Mouse (Mus musculus) erythroblast, embryonic 14.5 days (primary cell): ENCODE data around the gene Gm13272.
"Not testable (repeated sequence)": the region's sequence is repeated elsewhere in the genome, so short reads cannot be mapped to it uniquely, and the experiment has no call there.

Experiments
- GATA1 ChIP-seq: IDR thresholded peaks from 2 replicates; pipeline ENCODE4 v1.6.1; 2012; ENCODE audit warnings: low read length, inconsistent platforms, mixed read lengths
- TAL1 ChIP-seq: IDR thresholded peaks from 3 replicates; pipeline ENCODE4 v1.6.1; 2012; ENCODE audit warnings: low read length, inconsistent platforms, mixed read lengths

DNA sequence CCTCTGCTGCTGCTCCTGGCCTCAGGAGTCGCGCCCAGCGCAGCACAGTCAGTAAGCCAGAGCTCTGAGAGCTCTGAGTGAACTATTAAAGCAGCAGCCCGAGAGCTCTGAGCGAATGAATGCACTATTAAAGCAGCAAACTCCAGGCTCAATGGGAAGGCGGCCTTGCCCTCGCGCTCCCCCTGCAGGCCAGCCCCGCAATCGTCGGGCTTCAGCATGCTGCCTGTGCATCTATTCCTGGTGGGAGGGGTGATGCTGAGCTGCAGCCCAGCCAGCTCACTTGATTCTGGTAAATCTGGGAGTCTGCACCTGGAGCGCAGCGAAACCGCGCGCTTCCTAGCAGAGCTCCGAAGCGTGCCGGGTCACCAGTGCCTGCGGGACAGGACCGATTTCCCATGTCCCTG lies 22.0 kb upstream of the Gm13272 start:
- not testable (repeated sequence) for TF ChIP-seq GATA1, TAL1
